Mouse (Mus musculus): ENCODE data around the gene Pnpo. TPM values are rescaled to one million over a fixed set of nuclear protein-coding genes. Genes with fewer than 3 reads are reported as not detected.
A peak's percentile ranks its signal among the peaks of the same experiment; 100 is the strongest.

Pnpo gene
- total and polyA plus RNA-seq, 2 experiments: 113 to 175 TPM

- Histone ChIP-seq H3K27me3 (ENCODE audit: control insufficient read depth, insufficient read depth, low read length) (no peaks in the 10 kb centered on the region), H3K36me3 (ENCODE audit: control insufficient read depth, insufficient read depth, low read length) (peaks cover 19% of the 10 kb centered on the region), H3K9ac (ENCODE audit: low read depth, low read length) (no peak overlapping the region), H3K4me3 (ENCODE audit: insufficient read depth, low read depth, low read length) (no peak overlapping the region), H3K27ac (replicated peaks; ENCODE audit: insufficient read depth, low read depth, low read length) (no peak overlapping the region), H3K4me1 (ENCODE audit: control insufficient read depth, insufficient read depth, low read length) (peaks cover 38% of the 10 kb centered on the region), H3K79me2 (ENCODE audit: control insufficient read depth, insufficient read depth, low read length) (no peaks in the 10 kb centered on the region)
- no peak for TF ChIP-seq POLR2A (IDR thresholded peaks at IDR 0.05; ENCODE audit: extremely low read depth, insufficient read depth, low read length)
- TF ChIP-seq CTCF (IDR thresholded peaks at IDR 0.05; ENCODE audit: low read depth, low read length): no peak
- WGBS: 84% methylated on average over 16 of the region's 16 CpGs
- no peak for DNase-seq (ENCODE audit: extremely low read depth, low read depth, low spot score)
Measured at GRCm38 (mm10) chr11:96940578-96941465, 3.0 kb downstream of the Pnpo start.

GRCm38 (mm10) chr11:96938426-96938800 lies 5.4 kb downstream of the Pnpo start:
- Histone ChIP-seq H3K4me1 (ENCODE audit: control insufficient read depth, insufficient read depth, low read length) (peaks cover 36% of the 10 kb centered on the region), H3K27ac (replicated peaks; ENCODE audit: insufficient read depth, low read depth, low read length) (peak overlapping the region; percentile 76), H3K9ac (ENCODE audit: low read depth, low read length) (peak overlapping the region; percentile 43), H3K27me3 (ENCODE audit: control insufficient read depth, insufficient read depth, low read length) (no peaks in the 10 kb centered on the region), H3K79me2 (ENCODE audit: control insufficient read depth, insufficient read depth, low read length) (no peaks in the 10 kb centered on the region), H3K4me3 (ENCODE audit: insufficient read depth, low read depth, low read length) (no peak overlapping the region), H3K36me3 (ENCODE audit: control insufficient read depth, insufficient read depth, low read length) (peaks cover 19% of the 10 kb centered on the region)
- WGBS: 21% methylated on average over 6 of the region's 6 CpGs
- DNase-seq (ENCODE audit: extremely low read depth, low read depth, low spot score): no peak
- no peak for TF ChIP-seq POLR2A (IDR thresholded peaks at IDR 0.05; ENCODE audit: extremely low read depth, insufficient read depth, low read length)
- no peak for TF ChIP-seq CTCF (IDR thresholded peaks at IDR 0.05; ENCODE audit: low read depth, low read length)

- Histone ChIP-seq H3K4me3 (ENCODE audit: insufficient read depth, low read depth, low read length) (no peak overlapping the region), H3K27me3 (ENCODE audit: control insufficient read depth, insufficient read depth, low read length) (no peaks in the 10 kb centered on the region), H3K9ac (ENCODE audit: low read depth, low read length) (peak overlapping the region; percentile 43), H3K79me2 (ENCODE audit: control insufficient read depth, insufficient read depth, low read length) (no peaks in the 10 kb centered on the region), H3K4me1 (ENCODE audit: control insufficient read depth, insufficient read depth, low read length) (peaks cover 36% of the 10 kb centered on the region), H3K27ac (replicated peaks; ENCODE audit: insufficient read depth, low read depth, low read length) (peak overlapping the region; percentile 76), H3K36me3 (ENCODE audit: control insufficient read depth, insufficient read depth, low read length) (peaks cover 19% of the 10 kb centered on the region)
- 10% methylated on average over 10 of the region's 10 CpGs for WGBS
- DNase-seq (ENCODE audit: extremely low read depth, low read depth, low spot score): peak; percentile 98
- TF ChIP-seq CTCF (IDR thresholded peaks at IDR 0.05; ENCODE audit: low read depth, low read length) (peak; percentile 95), POLR2A (IDR thresholded peaks at IDR 0.05; ENCODE audit: extremely low read depth, insufficient read depth, low read length) (no peak)
Measured at GRCm38 (mm10) chr11:96937549-96938425, 6.0 kb downstream of the Pnpo start.

GRCm38 (mm10) chr11:96935872-96936650 lies 7.7 kb downstream of the Pnpo start:
- peaks cover 33% of the 10 kb centered on the region for H3K4me1 ChIP-seq (ENCODE audit: control insufficient read depth, insufficient read depth, low read length)
- no peak for TF ChIP-seq POLR2A (IDR thresholded peaks at IDR 0.05; ENCODE audit: extremely low read depth, insufficient read depth, low read length)
- no peak for TF ChIP-seq CTCF (IDR thresholded peaks at IDR 0.05; ENCODE audit: low read depth, low read length)
- no peak overlapping the region for H3K4me3 ChIP-seq (ENCODE audit: insufficient read depth, low read depth, low read length)
- no peak overlapping the region for H3K9ac ChIP-seq (ENCODE audit: low read depth, low read length)
- WGBS: 74% methylated on average over 9 of the region's 9 CpGs
- H3K27me3 ChIP-seq (ENCODE audit: control insufficient read depth, insufficient read depth, low read length): no peaks in the 10 kb centered on the region
- peak; percentile 30 for DNase-seq (ENCODE audit: extremely low read depth, low read depth, low spot score)
- H3K79me2 ChIP-seq (ENCODE audit: control insufficient read depth, insufficient read depth, low read length): no peaks in the 10 kb centered on the region
- peak overlapping the region; percentile 42; the same call in 1 of the 2 replicates for H3K27ac ChIP-seq (replicated peaks; ENCODE audit: insufficient read depth, low read depth, low read length)
- H3K36me3 ChIP-seq (ENCODE audit: control insufficient read depth, insufficient read depth, low read length): peaks cover 17% of the 10 kb centered on the region

- peak; percentile 90 for DNase-seq (ENCODE audit: extremely low read depth, low read depth, low spot score)
- no peak overlapping the region for H3K4me3 ChIP-seq (ENCODE audit: insufficient read depth, low read depth, low read length)
- no peaks in the 10 kb centered on the region for H3K27me3 ChIP-seq (ENCODE audit: control insufficient read depth, insufficient read depth, low read length)
- peaks cover 25% of the 10 kb centered on the region for H3K4me1 ChIP-seq (ENCODE audit: control insufficient read depth, insufficient read depth, low read length)
- H3K79me2 ChIP-seq (ENCODE audit: control insufficient read depth, insufficient read depth, low read length): no peaks in the 10 kb centered on the region
- H3K9ac ChIP-seq (ENCODE audit: low read depth, low read length): no peak overlapping the region
- 33% methylated on average over 12 of the region's 12 CpGs for WGBS
- no peak for TF ChIP-seq CTCF (IDR thresholded peaks at IDR 0.05; ENCODE audit: low read depth, low read length)
- TF ChIP-seq POLR2A (IDR thresholded peaks at IDR 0.05; ENCODE audit: extremely low read depth, insufficient read depth, low read length): no peak
- H3K36me3 ChIP-seq (ENCODE audit: control insufficient read depth, insufficient read depth, low read length): peaks cover 12% of the 10 kb centered on the region
- H3K27ac ChIP-seq (replicated peaks; ENCODE audit: insufficient read depth, low read depth, low read length): peak overlapping the region; percentile 57
Measured at GRCm38 (mm10) chr11:96934921-96935356, 8.8 kb downstream of the Pnpo start.

Data from liver, adult 2 months (tissue).